Mouse (Mus musculus) ES-E14 (cell line): ENCODE measurements around the gene AI481877. TPM values are rescaled to one million over a fixed set of nuclear protein-coding genes. Genes with fewer than 3 reads are reported as not detected.

Experiments
- DNase-seq: peaks from one replicate; pipeline ENCODE4 v3.0.0-alpha.2; 2013; ENCODE audit warnings: low read depth, low spot score
- H3K27ac ChIP-seq: 2 replicates; pipeline ENCODE4 v1.5.1; 2012; ENCODE audit warnings: low read depth, mild to moderate bottlenecking, low read length, moderate library complexity, mixed read lengths; ENCODE audit not compliant: poor library complexity, insufficient read depth, severe bottlenecking
- H3K36me3 ChIP-seq: 2 replicates; pipeline ENCODE4 v1.6.1; 2012; ENCODE audit warnings: mild to moderate bottlenecking, low read length, moderate library complexity, mixed read lengths; ENCODE audit not compliant: control insufficient read depth, poor library complexity, insufficient read depth, severe bottlenecking
- H3K4me1 ChIP-seq, 2 experiments: fragments of 150-350 bp in 1 of 2; sonication (generic) in 1 of 2; 2 replicates each; pipeline ENCODE4 v1.6.1; 2012; ENCODE audit warnings: low read length in 2 of 2, mild to moderate bottlenecking in 1 of 2, mixed read lengths in 1 of 2; ENCODE audit not compliant: control insufficient read depth in 2 of 2, insufficient read depth in 2 of 2, poor library complexity in 1 of 2
- H3K4me3 ChIP-seq, 2 experiments: fragments of 150-350 bp in 1 of 2; sonication (generic) in 1 of 2; 2 replicates each; pipeline ENCODE4 v1.5.1; 2012; ENCODE audit warnings: low read length in 2 of 2, low read depth in 1 of 2, mild to moderate bottlenecking in 1 of 2, mixed read lengths in 1 of 2; ENCODE audit not compliant: insufficient read depth in 1 of 2, poor library complexity in 1 of 2, severe bottlenecking in 1 of 2
- H3K9ac ChIP-seq: 2 replicates; pipeline ENCODE4 v1.6.1; 2012; ENCODE audit warnings: low read depth, mild to moderate bottlenecking, low read length, mixed read lengths; ENCODE audit not compliant: poor library complexity, insufficient read depth, severe bottlenecking
- H3K9me3 ChIP-seq: fragments of 150-350 bp; sonication (generic); 2 replicates; pipeline ENCODE4 v1.6.1; 2012; ENCODE audit warnings: low read depth, mild to moderate bottlenecking, low read length; ENCODE audit not compliant: control insufficient read depth, insufficient read depth
- CHD2 ChIP-seq: IDR thresholded peaks from 2 replicates; pipeline ENCODE4 v1.6.1; 2014; ENCODE audit warnings: mild to moderate bottlenecking, low read depth, low read length, inconsistent platforms
- HCFC1 ChIP-seq: IDR thresholded peaks from 2 replicates; pipeline ENCODE4 v1.6.1; 2012; ENCODE audit warnings: low read length, inconsistent platforms, borderline replicate concordance; ENCODE audit not compliant: insufficient read depth
- MAFK ChIP-seq: IDR thresholded peaks from 2 replicates; pipeline ENCODE4 v1.6.1; 2014; ENCODE audit warnings: mild to moderate bottlenecking, low read depth, low read length, inconsistent platforms; ENCODE audit not compliant: insufficient read depth
- ZC3H11A ChIP-seq: IDR thresholded peaks from 2 replicates; pipeline ENCODE4 v1.6.1; 2012; ENCODE audit warnings: low read depth, mild to moderate bottlenecking, inconsistent platforms, low read length, borderline replicate concordance
- ZNF384 ChIP-seq: IDR thresholded peaks from 2 replicates; pipeline ENCODE4 v1.6.1; 2012; ENCODE audit warnings: low read depth, low read length, inconsistent platforms
- in situ Hi-C, 2 experiments: fragments of 600-800 bp; cut with MboI; formaldehyde crosslinking; loops; one replicate each; pipeline ENCODE4 v1.15.1; 2025; ENCODE audit warnings: low sequenced_read_pairs in 2 of 2, inconsistent platforms in 1 of 2; ENCODE audit not compliant: unreplicated experiment in 2 of 2
- total RNA-seq: library from RNA; depleted of rRNA; stranded (reverse); fragments of 300-350 nt; gene quantifications from 2 replicates; pipeline ENCODE4 v1.2.3, GENCODE M21; 2012

Gene AI481877
- total RNA-seq, 1 experiment, result 0.98 TPM

DNA sequence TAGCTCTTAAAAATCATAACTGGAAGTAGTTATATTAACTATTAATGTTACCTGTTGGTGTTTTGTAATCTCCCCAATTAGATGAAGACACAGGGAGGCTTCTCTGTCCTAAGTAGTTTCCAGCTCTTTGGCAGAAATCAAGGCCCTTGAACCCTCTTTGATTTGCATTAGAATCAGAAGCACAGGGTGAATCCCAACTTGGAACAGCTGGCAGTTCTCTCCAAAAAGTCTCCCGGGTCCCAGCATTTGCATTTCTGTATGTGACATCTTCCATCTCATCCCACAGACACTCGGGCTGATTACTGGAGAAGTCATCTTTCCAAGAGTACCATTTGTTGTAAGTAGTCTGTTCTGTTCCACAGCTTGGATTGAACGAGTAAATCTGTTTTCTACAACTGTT is 91.6 kb downstream of the AI481877 start:
- H3K4me1 ChIP-seq, result peaks cover 0 to 3% of the 10 kb centered on the region in 2 experiments; a peak in 1 of 4 replicates
- no peaks in the 10 kb centered on the region for H3K9me3 ChIP-seq
- in situ Hi-C loops, result no loop called here
- no peak for DNase-seq
- no peak for TF ChIP-seq MAFK
- TF ChIP-seq HCFC1, result no peak
- TF ChIP-seq CHD2, result no peak
- TF ChIP-seq ZNF384, result no peak
- TF ChIP-seq ZC3H11A, result no peak
- H3K27ac ChIP-seq, result peak overlapping the region; percentile 19; the same call in 1 of the 2 replicates
- H3K36me3 ChIP-seq, result no peaks in the 10 kb centered on the region
- no peak overlapping the region for H3K4me3 ChIP-seq
- H3K9ac ChIP-seq, result no peak overlapping the region

DNA sequence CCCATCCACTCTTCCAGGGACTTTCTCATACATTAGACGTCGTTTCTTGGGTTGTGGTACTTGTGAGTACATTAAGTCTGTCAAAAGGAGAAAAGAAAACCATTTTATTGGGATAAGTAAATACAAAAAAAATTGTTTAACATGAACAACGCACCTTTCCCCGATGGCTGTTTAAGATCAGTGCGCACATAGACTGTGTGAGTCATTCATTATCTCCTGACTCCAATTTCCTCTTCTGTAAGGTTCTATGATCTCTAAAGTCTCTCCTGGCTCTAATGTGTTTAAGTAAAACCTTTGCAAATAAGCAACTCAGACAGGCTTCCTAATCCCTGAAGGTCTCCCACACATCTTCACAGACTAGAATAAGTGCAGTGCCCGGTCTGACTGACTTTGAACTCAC is 94.9 kb downstream of the AI481877 start:
- no peak overlapping the region for H3K27ac ChIP-seq
- peaks cover 0 to 3% of the 10 kb centered on the region in 2 experiments; a peak in 1 of 4 replicates for H3K4me1 ChIP-seq
- in situ Hi-C loops, result no loop called here
- TF ChIP-seq HCFC1, result no peak
- TF ChIP-seq CHD2, result no peak
- TF ChIP-seq ZNF384, result no peak
- no peak for TF ChIP-seq MAFK
- no peak for TF ChIP-seq ZC3H11A
- no peaks in the 10 kb centered on the region for H3K36me3 ChIP-seq
- no peak for DNase-seq
- H3K9me3 ChIP-seq, result no peaks in the 10 kb centered on the region
- H3K9ac ChIP-seq, result no peak overlapping the region
- no peak overlapping the region for H3K4me3 ChIP-seq

DNA sequence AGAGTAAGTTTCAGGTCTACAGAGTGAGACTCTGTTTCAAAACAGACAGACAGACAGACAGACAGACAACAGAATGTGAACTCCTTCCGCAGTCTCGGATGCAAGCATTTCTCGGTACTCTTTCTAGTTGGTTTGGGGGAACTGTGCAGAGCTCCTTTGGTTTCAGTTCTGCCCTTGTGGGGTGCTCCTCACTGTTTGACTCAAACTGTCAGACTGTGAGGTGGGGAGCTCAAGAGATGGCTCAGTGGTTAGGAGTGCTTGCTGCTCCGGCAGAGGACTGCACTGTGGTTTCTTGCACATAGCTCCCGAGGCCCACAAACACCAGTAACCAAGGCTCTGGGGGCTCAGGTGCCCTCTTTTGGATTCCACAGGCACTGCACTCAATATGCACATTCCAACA is 95.7 kb downstream of the AI481877 start:
- Histone ChIP-seq H3K9ac (no peak overlapping the region), H3K4me3 (no peak overlapping the region), H3K36me3 (no peaks in the 10 kb centered on the region), H3K27ac (no peak overlapping the region), H3K9me3 (no peaks in the 10 kb centered on the region), H3K4me1 (peaks cover 0 to 3% of the 10 kb centered on the region in 2 experiments; a peak in 1 of 4 replicates)
- DNase-seq, result no peak
- TF ChIP-seq MAFK, result no peak
- no peak for TF ChIP-seq CHD2
- TF ChIP-seq ZNF384, result no peak
- no peak for TF ChIP-seq HCFC1
- no peak for TF ChIP-seq ZC3H11A
- in situ Hi-C loops, result no loop called here

DNA sequence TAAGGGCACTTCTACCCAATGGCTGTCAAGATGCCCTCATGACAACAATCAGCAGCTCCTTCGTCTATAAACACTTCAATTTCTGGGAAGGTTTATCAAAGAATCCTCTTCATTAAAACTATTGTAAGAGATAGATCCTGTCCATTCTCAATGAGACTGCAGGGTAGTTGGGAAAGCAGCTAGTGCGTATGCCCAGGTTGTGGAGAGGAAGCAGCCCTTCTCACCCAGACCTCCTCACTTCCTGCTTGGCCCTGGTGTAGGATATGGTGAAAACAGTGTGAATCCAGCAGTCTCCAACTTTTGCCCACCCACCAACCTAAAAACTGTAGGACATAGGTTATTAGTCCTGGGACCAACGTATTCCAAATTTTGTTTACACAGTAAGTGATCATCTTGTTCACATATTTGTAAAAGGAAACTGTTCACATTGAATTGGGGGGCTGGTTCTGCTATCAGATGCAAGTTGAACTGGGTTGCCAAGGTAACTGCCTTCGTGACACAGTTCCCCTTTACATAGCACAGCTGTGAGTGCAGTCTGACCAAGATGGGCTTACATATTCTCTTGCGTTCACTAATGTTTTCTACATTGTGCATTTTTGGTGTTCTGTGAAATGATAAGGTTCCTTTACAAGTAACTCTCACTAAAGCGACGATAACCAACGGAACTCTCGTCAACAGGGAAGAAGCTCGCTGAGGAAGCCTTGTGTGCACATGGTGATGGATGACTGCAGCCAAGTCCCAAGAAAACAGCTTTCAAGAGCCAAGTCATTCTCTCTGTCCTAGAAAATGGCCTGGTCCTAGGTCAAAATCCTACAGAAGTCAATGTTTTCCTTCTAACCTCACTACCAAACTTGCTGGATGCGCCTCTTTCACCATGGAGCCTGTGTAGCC is 98.1 kb downstream of the AI481877 start:
- Histone ChIP-seq H3K9me3 (no peaks in the 10 kb centered on the region), H3K36me3 (no peaks in the 10 kb centered on the region), H3K27ac (no peak overlapping the region), H3K9ac (no peak overlapping the region), H3K4me1 (peaks cover 0 to 2% of the 10 kb centered on the region in 2 experiments; a peak in 1 of 4 replicates), H3K4me3 (no peak overlapping the region)
- no peak for DNase-seq
- in situ Hi-C loops, result no loop called here
- TF ChIP-seq ZC3H11A, result no peak
- TF ChIP-seq MAFK, result no peak
- no peak for TF ChIP-seq ZNF384
- no peak for TF ChIP-seq CHD2
- TF ChIP-seq HCFC1, result no peak
